Mouse (Mus musculus) lung, embryonic 14.5 days (tissue): ENCODE data around the gene Zcchc4. TPM values are rescaled to one million over a fixed set of nuclear protein-coding genes. Genes with fewer than 3 reads are reported as not detected.

Experiments
- ATAC-seq: fragments of 200-750 bp; cut with Nextera tagmentation; 2 replicates; pipeline ENCODE4 v1.8.0; 2017; ENCODE audit warnings: mild to moderate bottlenecking, moderate TSS enrichment, moderate library complexity; ENCODE audit not compliant: insufficient read depth
- DNase-seq: peaks from one replicate; pipeline ENCODE4 v3.0.0-alpha.2; 2015
- H3K27ac ChIP-seq: fragments of 300-500 bp; sonication (generic); 2 replicates; pipeline ENCODE4 v1.5.1; 2014; ENCODE audit warnings: low read depth, mild to moderate bottlenecking, moderate library complexity
- H3K27me3 ChIP-seq: fragments of 300-500 bp; sonication (generic); 2 replicates; pipeline ENCODE4 v1.6.1; 2014; ENCODE audit warnings: low read length, control low read depth; ENCODE audit not compliant: insufficient read depth
- H3K36me3 ChIP-seq: fragments of 300-500 bp; sonication (generic); 2 replicates; pipeline ENCODE4 v1.6.1; 2014; ENCODE audit warnings: control low read depth; ENCODE audit not compliant: insufficient read depth
- H3K4me1 ChIP-seq: fragments of 300-500 bp; sonication (generic); 2 replicates; pipeline ENCODE4 v1.6.1; 2014; ENCODE audit warnings: antibody characterized with exemption, control low read depth; ENCODE audit not compliant: insufficient read depth
- H3K4me2 ChIP-seq: fragments of 300-500 bp; sonication (generic); 2 replicates; pipeline ENCODE4 v1.6.1; 2014; ENCODE audit warnings: mild to moderate bottlenecking
- H3K4me3 ChIP-seq: fragments of 300-500 bp; sonication (generic); 2 replicates; pipeline ENCODE4 v1.5.1; 2014; ENCODE audit warnings: low read depth, low read length
- H3K9ac ChIP-seq: fragments of 300-500 bp; sonication (generic); 2 replicates; pipeline ENCODE4 v1.6.1; 2014
- H3K9me3 ChIP-seq: fragments of 300-500 bp; sonication (generic); 2 replicates; pipeline ENCODE4 v1.6.1; 2016; ENCODE audit warnings: low read depth, low read length, control low read depth
- CTCF ChIP-seq: IDR thresholded peaks from 2 replicates; pipeline ENCODE4 v1.5.1; 2016; ENCODE audit warnings: antibody characterized with exemption, low read depth
- WGBS: fragments of 180-500 bp; shearing (Covaris S2); extraction: QIAGEN DNeasy Blood & Tissue Kit; methylation state at CpG from one replicate; pipeline ENCODE4 v1.1.7; 2014; 5-methylcytosine and 5-hydroxymethylcytosine counted together
- polyA plus RNA-seq: library from polyadenylated mRNA; unstranded; fragments of >200 nt; fragmentation: Nextera tagmentation; extraction: Ambion mirVana; gene quantifications from 2 replicates; pipeline ENCODE4 v1.2.1, GENCODE M21; 2014

The Zcchc4 gene
- polyA plus RNA-seq, 1 experiment from 2014 or later: 16.1 TPM

DNA sequence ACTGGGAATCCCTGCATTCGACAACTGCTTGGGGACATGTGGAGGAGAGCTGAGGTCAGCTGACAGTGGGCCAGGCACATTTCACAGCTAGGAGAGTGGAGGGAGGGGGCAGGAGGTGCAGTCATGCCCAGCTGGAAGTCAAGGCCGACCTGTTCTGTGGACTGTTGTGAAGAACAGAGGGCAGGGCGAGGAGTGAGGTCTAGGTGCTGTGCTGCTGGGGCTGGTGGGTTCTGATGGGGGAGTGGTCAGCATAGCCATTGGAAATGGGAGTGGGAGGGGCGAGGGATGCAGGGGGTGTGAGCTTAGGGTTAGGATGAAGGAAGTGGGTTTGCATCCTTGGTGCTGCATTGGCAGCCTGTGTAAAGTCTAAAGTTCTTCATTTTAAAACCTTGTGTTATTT lies 30.6 kb downstream of the Zcchc4 start:
- ATAC-seq: no peak
- H3K27me3 ChIP-seq: no peaks in the 10 kb centered on the region
- no peak overlapping the region for H3K9ac ChIP-seq
- WGBS: 65% methylated on average over 4 of the region's 4 CpGs
- H3K4me2 ChIP-seq: no peak overlapping the region
- no peak overlapping the region for H3K4me3 ChIP-seq
- H3K36me3 ChIP-seq: peaks cover 29% of the 10 kb centered on the region; the same call in 1 of the 2 replicates
- no peak for DNase-seq
- no peak overlapping the region for H3K27ac ChIP-seq
- H3K9me3 ChIP-seq: no peaks in the 10 kb centered on the region
- no peak for TF ChIP-seq CTCF
- H3K4me1 ChIP-seq: no peaks in the 10 kb centered on the region

DNA sequence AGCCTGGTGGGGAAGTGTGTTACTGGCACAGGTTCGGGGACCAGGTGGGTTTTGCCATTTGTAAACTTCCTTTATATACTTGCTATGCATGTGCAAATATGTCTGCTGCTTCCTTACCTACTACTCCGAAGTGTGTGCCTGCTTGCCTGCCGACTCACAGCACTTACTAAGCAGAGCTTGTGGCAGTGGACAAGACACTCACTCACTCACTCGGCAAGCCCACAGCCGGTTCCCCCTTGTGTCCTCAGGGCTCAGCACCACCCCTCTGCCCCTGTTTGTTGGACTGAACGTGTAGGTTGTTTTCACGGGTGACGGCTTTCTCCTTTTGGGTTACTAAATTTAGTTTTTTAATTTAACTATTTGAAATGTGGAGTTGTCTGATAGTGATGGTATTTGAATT lies 31.1 kb downstream of the Zcchc4 start:
- H3K9me3 ChIP-seq: no peaks in the 10 kb centered on the region
- H3K27me3 ChIP-seq: no peaks in the 10 kb centered on the region
- no peak overlapping the region for H3K4me2 ChIP-seq
- H3K4me3 ChIP-seq: no peak overlapping the region
- ATAC-seq (no peak), DNase-seq (no peak)
- H3K27ac ChIP-seq: no peak overlapping the region
- peaks cover 32% of the 10 kb centered on the region; the same call in 1 of the 2 replicates for H3K36me3 ChIP-seq
- H3K9ac ChIP-seq: no peak overlapping the region
- H3K4me1 ChIP-seq: no peaks in the 10 kb centered on the region
- WGBS: 75% methylated on average over 8 of the region's 8 CpGs
- no peak for TF ChIP-seq CTCF

- Histone ChIP-seq H3K27ac (no peak overlapping the region), H3K4me2 (no peak overlapping the region), H3K4me1 (no peaks in the 10 kb centered on the region), H3K9ac (no peak overlapping the region), H3K4me3 (no peak overlapping the region), H3K27me3 (no peaks in the 10 kb centered on the region), H3K9me3 (no peaks in the 10 kb centered on the region), H3K36me3 (peaks cover 32% of the 10 kb centered on the region; the same call in 1 of the 2 replicates)
- no peak for TF ChIP-seq CTCF
- ATAC-seq (no peak), DNase-seq (no peak)
- WGBS: 85% methylated on average over 7 of the region's 7 CpGs
These were observed 31.8 kb downstream of the Zcchc4 start for GRCm38 (mm10) chr5:52807030-52807429.

- no peak for DNase-seq
- no peak overlapping the region for H3K4me2 ChIP-seq
- 92% methylated on average over 6 of the region's 6 CpGs for WGBS
- no peak overlapping the region for H3K27ac ChIP-seq
- no peak for TF ChIP-seq CTCF
- H3K36me3 ChIP-seq: peaks cover 45% of the 10 kb centered on the region; the same call in 1 of the 2 replicates
- H3K4me1 ChIP-seq: no peaks in the 10 kb centered on the region
- ATAC-seq: no peak
- H3K9me3 ChIP-seq: no peaks in the 10 kb centered on the region
- no peak overlapping the region for H3K4me3 ChIP-seq
- no peaks in the 10 kb centered on the region for H3K27me3 ChIP-seq
- H3K9ac ChIP-seq: no peak overlapping the region
These were observed 35.2 kb downstream of the Zcchc4 start for GRCm38 (mm10) chr5:52810446-52810845.

GRCm38 (mm10) chr5:52811056-52811455 lies 35.8 kb downstream of the Zcchc4 start:
- WGBS: 87% methylated on average over 14 of the region's 14 CpGs
- H3K36me3 ChIP-seq: peaks cover 48% of the 10 kb centered on the region; the same call in 1 of the 2 replicates
- no peaks in the 10 kb centered on the region for H3K27me3 ChIP-seq
- H3K4me1 ChIP-seq: no peaks in the 10 kb centered on the region
- no peak for DNase-seq
- H3K9ac ChIP-seq: no peak overlapping the region
- TF ChIP-seq CTCF: no peak
- no peak for ATAC-seq
- no peak overlapping the region for H3K27ac ChIP-seq
- no peak overlapping the region for H3K4me2 ChIP-seq
- H3K4me3 ChIP-seq: no peak overlapping the region
- H3K9me3 ChIP-seq: no peaks in the 10 kb centered on the region

DNA sequence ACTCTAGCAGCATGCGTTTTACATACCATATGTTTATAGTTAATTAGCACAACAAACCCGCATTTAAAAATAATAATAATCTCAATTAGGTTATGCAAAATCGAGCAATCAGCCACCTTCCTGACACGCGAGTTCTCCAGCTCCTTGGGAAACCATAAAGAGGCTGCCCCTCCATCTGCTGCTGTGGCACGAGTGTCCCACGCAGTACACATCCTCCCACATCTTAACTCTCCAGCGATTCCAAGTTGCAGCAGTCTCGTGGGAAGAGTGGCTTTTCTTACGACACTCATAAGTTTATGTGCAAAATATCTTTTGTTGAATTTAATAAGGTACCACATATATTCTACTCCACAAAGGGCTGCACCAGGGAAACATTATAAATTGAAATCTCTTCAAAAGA lies 37.2 kb downstream of the Zcchc4 start:
- ATAC-seq (no peak), DNase-seq (no peak)
- H3K27ac ChIP-seq: no peak overlapping the region
- 94% methylated on average over 10 of the region's 10 CpGs for WGBS
- H3K4me1 ChIP-seq: no peaks in the 10 kb centered on the region
- TF ChIP-seq CTCF: no peak
- no peaks in the 10 kb centered on the region for H3K27me3 ChIP-seq
- H3K4me3 ChIP-seq: no peak overlapping the region
- H3K9me3 ChIP-seq: no peaks in the 10 kb centered on the region
- H3K36me3 ChIP-seq: peaks cover 46% of the 10 kb centered on the region; the same call in 1 of the 2 replicates
- H3K4me2 ChIP-seq: no peak overlapping the region
- no peak overlapping the region for H3K9ac ChIP-seq

GRCm38 (mm10) chr5:52813312-52813711 lies 38.1 kb downstream of the Zcchc4 start:
- Histone ChIP-seq H3K9ac (no peak overlapping the region), H3K27ac (no peak overlapping the region), H3K36me3 (peaks cover 45% of the 10 kb centered on the region; the same call in 1 of the 2 replicates), H3K4me1 (no peaks in the 10 kb centered on the region), H3K27me3 (no peaks in the 10 kb centered on the region), H3K9me3 (no peaks in the 10 kb centered on the region), H3K4me2 (no peak overlapping the region), H3K4me3 (no peak overlapping the region)
- DNase-seq: no peak
- no peak for ATAC-seq
- WGBS: 96% methylated on average over 7 of the region's 7 CpGs
- TF ChIP-seq CTCF: no peak

GRCm38 (mm10) chr5:52818676-52819075 lies 43.5 kb downstream of the Zcchc4 start:
- Histone ChIP-seq H3K27ac (no peak overlapping the region), H3K4me1 (no peaks in the 10 kb centered on the region), H3K9ac (no peak overlapping the region), H3K4me2 (no peak overlapping the region), H3K9me3 (no peaks in the 10 kb centered on the region), H3K36me3 (peaks cover 35% of the 10 kb centered on the region; the same call in 1 of the 2 replicates), H3K4me3 (no peak overlapping the region), H3K27me3 (no peaks in the 10 kb centered on the region)
- WGBS: 90% methylated on average over 7 of the region's 7 CpGs
- DNase-seq (no peak), ATAC-seq (no peak)
- TF ChIP-seq CTCF: no peak
